Mouse (Mus musculus) bone marrow, adult 2 months (tissue): Measurements from ENCODE around the gene Olah. TPM values are rescaled to one million over a fixed set of nuclear protein-coding genes. Genes with fewer than 3 reads are reported as not detected.

Experiments
- H3K27ac ChIP-seq: fragments of 200-500 bp; 2 replicates; pipeline ENCODE4 v1.5.1; 2012; ENCODE audit warnings: low read depth, mild to moderate bottlenecking, control low read depth, inconsistent platforms, low read length; ENCODE audit not compliant: control insufficient read depth, poor library complexity, insufficient read depth
- H3K4me1 ChIP-seq: fragments of 200-500 bp; 2 replicates; pipeline ENCODE4 v1.6.1; 2011; ENCODE audit warnings: low read length; ENCODE audit not compliant: control insufficient read depth, insufficient read depth
- H3K4me3 ChIP-seq: fragments of 200-500 bp; replicated peaks from 2 replicates; pipeline ENCODE3; 2011; ENCODE audit warnings: mild to moderate bottlenecking, low read depth, low read length, control low read depth; ENCODE audit not compliant: control insufficient read depth
- CTCF ChIP-seq: fragments of 200-500 bp; IDR thresholded peaks from 2 replicates; pipeline ENCODE4 v1.5.1; 2011; ENCODE audit warnings: low read length, control low read depth; ENCODE audit not compliant: control insufficient read depth, insufficient read depth
- POLR2A ChIP-seq: fragments of 200-500 bp; IDR thresholded peaks from 2 replicates; pipeline ENCODE4 v1.6.1; 2011; ENCODE audit warnings: low read depth, mild to moderate bottlenecking, control low read depth, low read length, borderline replicate concordance; ENCODE audit not compliant: control insufficient read depth
- WGBS: fragments of 180-500 bp; shearing (Covaris S2); methylation state at CpG from one replicate; pipeline ENCODE4 v1.1.7; 2018; 5-methylcytosine and 5-hydroxymethylcytosine counted together
- polyA plus RNA-seq: library from polyadenylated mRNA; stranded (reverse); fragments of >200 nt; gene quantifications from 2 replicates; pipeline ENCODE4 v1.2.4, GENCODE M21; 2011; ENCODE audit warnings: low replicate concordance; ENCODE audit not compliant: missing spikeins, insufficient read depth, insufficient read length

The Olah gene
- polyA plus RNA-seq, 1 experiment: not detected

DNA sequence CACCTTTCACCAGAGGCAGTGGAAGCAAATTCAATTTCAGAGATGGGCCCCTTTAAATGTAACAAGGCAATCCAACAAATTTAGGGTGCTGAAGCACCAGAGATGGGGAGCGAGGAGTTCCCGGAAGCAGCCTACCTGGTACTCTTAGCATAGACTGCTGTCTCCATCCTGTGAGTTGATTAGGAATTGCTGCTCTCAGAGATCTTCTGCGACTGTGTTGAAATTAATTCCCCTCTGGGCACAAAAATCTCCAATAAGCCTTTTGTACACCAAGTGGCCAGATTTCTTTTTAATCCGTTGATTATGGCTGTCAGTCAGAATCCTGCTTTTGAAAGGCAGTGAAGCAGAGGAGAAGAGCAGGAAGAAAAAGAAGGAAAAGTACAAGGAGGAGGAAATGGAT lies 31.9 kb downstream of the Olah start:
- Histone ChIP-seq H3K27ac (no peak overlapping the region), H3K4me1 (no peaks in the 10 kb centered on the region), H3K4me3 (no peak overlapping the region)
- WGBS: 77% methylated on average over 4 of the region's 4 CpGs
- TF ChIP-seq CTCF: no peak
- no peak for TF ChIP-seq POLR2A

GRCm38 (mm10) chr2:3361067-3361466 lies 35.9 kb downstream of the Olah start:
- H3K27ac ChIP-seq: no peak overlapping the region
- no peaks in the 10 kb centered on the region for H3K4me1 ChIP-seq
- no peak overlapping the region for H3K4me3 ChIP-seq
- no peak for TF ChIP-seq CTCF
- no peak for TF ChIP-seq POLR2A
- 81% methylated on average over 3 of the region's 3 CpGs for WGBS

GRCm38 (mm10) chr2:3357887-3358286 lies 39.1 kb downstream of the Olah start:
- TF ChIP-seq POLR2A (no peak), CTCF (no peak)
- Histone ChIP-seq H3K4me3 (no peak overlapping the region), H3K27ac (no peak overlapping the region), H3K4me1 (no peaks in the 10 kb centered on the region)
- 45% methylated on average over 3 of the region's 3 CpGs for WGBS

- WGBS: 68% methylated on average over 3 of the region's 3 CpGs
- Histone ChIP-seq H3K27ac (no peak overlapping the region), H3K4me3 (no peak overlapping the region), H3K4me1 (no peaks in the 10 kb centered on the region)
- TF ChIP-seq CTCF (no peak), POLR2A (no peak)
Observed at GRCm38 (mm10) chr2:3356311-3356710, 40.7 kb downstream of the Olah start.

DNA sequence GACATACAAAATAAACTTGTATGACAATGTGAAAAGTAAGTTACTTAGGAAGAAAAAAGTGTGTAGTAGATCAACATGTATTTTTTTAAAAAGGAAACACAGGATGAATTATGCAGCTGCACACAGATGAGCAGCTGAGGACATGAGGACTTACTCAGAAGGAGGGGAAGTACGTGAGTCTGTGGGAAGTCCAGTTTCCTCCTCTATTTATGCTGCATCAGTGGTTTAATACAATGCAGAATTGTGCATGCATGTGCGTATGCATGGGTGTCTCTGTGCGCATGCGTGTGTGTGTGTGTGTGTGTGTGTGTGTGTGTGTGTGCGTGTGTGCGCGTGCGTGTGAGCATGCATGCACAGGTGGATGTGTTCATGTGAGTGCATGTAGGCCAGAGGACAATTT lies 41.2 kb downstream of the Olah start:
- 68% methylated on average over 8 of the region's 8 CpGs for WGBS
- Histone ChIP-seq H3K4me3 (no peak overlapping the region), H3K4me1 (no peaks in the 10 kb centered on the region), H3K27ac (no peak overlapping the region)
- TF ChIP-seq CTCF (no peak), POLR2A (no peak)

- H3K4me3 ChIP-seq: no peak overlapping the region
- H3K4me1 ChIP-seq: no peaks in the 10 kb centered on the region
- H3K27ac ChIP-seq: no peak overlapping the region
- TF ChIP-seq POLR2A: no peak
- no peak for TF ChIP-seq CTCF
Observed at GRCm38 (mm10) chr2:3353160-3353559, 43.9 kb downstream of the Olah start.

DNA sequence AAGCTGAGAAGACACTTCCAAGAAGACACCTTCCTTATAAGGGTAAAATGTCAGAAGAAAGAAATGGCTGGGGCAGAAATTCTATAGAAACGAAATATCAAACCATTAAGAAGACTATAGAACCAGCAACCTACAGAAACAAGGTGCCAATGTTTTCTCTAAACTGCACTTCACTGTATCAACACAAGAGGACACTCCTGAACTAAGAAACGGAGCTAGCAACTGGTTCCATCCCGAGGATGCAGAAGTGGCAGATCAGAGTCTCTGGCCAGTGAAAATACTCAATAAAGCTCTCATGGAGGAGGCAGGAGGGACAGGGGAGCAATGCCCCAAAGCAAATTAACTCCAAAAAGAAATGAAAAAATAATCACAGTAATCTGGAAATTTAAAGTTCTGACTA lies 48.1 kb downstream of the Olah start:
- Histone ChIP-seq H3K4me1 (no peaks in the 10 kb centered on the region), H3K27ac (no peak overlapping the region), H3K4me3 (no peak overlapping the region)
- whole genome bisulfite sequencing: 20% methylated on average over 3 of the region's 3 CpGs
- TF ChIP-seq CTCF (peak; percentile 40; the same call in 1 of the 2 replicates), POLR2A (no peak)

GRCm38 (mm10) chr2:3348422-3348821 lies 48.6 kb downstream of the Olah start:
- H3K4me3 ChIP-seq: no peak overlapping the region
- H3K27ac ChIP-seq: no peak overlapping the region
- no peaks in the 10 kb centered on the region for H3K4me1 ChIP-seq
- TF ChIP-seq CTCF (no peak), POLR2A (no peak)
- WGBS: 69% methylated on average over 4 of the region's 4 CpGs

DNA sequence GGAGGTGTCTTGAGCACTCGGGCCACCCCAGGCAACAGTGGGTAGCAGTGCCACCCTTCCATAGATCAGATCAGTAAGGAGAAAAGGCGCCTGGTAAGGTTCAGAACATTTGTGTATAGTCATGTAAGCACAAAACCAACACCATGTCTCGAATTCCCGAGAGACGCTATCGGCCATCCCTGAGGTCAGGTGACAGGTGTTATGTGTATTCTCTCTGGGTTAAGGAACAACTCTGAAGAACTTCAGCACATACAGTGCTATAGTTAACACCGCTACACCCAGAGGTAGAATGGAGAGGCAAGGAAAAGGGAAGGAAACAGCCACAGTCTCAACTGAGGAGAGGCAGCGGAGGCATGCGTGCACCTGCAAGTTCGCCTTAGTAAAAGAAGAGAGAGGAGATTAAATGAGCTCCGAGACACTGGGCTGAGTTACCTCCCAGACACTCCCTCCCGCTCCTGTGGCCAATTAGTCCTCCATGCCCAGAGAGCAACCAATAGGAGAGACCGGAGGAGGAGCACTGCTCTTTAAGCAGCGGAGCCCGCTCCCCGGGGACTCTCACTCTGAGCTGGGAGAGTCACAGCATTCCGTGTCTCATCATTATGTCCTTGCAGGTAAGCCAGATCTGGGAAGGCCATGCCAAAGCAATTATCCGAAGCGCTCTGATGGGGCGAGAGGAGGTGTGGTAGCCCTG lies 61.3 kb downstream of the Olah start, which contains the start of gene Acbd7:
TSS of gene Acbd7 (plus strand) at position 558 of the 691 bp plus-strand sequence.
- H3K4me1 ChIP-seq: no peaks in the 10 kb centered on the region; the same call in 1 of the 2 replicates
- H3K4me3 ChIP-seq: peak within 1 kb of the TSS; percentile 44
- no peak within 1 kb of the TSS for H3K27ac ChIP-seq
- WGBS: 3% methylated on average over 20 of the region's 20 CpGs
- TF ChIP-seq CTCF (no peak), POLR2A (no peak)
